Mouse (Mus musculus): ENCODE measurements around the gene Cacna2d3. TPM values are rescaled to one million over a fixed set of nuclear protein-coding genes. Genes with fewer than 3 reads are reported as not detected.

Gene Cacna2d3
- total RNA-seq, 2 experiments from 2014 or later = 112 to 115 TPM

DNA sequence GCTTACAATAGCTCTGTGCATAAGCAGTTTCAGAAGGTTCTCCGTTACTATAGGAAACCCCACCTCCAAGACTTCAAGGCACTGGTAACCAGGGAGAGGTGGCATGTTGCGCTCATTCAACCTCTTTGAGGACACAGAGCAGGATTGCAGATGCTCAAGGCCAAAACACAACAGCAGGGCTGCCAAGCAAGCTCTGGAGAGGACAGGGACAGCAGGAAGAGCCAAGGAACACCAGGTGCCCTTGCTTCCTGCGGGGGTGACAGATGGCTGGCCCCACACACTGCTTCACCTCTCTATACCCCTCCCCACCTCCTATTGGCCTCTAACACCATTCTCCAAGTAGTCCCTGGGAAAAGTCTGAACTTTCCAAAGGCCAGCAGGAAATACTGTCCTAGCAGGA, 9.0 kb downstream of the Cacna2d3 start:
- H3K27ac ChIP-seq = no peak overlapping the region
- intact Hi-C loops (cut with DNase I) = no loop called here
- no peak for TF ChIP-seq CTCF (IDR thresholded peaks at IDR 0.05)
- no peak for DNase-seq (ENCODE audit: extremely low spot score in 1 of 2, low spot score in 2 of 2)
- H3K4me3 ChIP-seq = no peak overlapping the region

DNA sequence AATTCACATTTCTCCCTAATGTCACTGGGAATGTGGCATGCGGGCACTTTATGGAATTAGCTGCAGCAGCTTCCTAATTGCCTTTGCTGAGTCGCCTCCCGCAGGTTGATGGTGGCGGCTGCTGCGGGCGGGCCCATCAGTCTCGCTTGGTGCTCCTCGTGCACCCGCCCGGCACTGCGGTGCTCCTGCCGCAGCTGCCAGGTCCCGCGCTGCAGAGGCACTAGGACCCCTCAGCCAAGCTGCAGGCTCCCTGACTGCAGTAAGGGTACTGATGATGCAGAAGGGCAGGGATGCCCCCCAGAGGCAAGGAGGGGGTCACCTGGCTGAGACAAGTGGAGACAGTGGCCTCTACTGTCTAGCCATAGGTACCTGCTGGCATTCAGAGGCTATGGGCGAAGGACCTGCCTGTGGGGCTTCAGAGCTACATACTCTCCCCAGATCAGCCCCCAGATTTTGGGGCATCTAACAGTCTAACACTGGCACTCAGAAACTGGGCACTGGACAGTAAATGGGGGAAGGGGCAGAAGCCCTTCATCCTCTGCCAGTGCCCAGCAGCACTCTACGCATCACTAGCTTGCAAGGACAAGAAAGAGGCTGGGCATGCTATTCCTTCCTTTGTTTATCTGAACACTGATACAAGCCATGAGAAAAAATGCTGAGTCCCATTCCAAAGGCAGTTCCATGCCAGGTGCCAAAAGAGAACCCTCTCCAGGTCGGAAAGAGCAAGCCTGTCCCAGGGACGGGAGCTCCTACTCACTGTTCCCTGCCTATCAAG, 13.9 kb downstream of the Cacna2d3 start:
- TF ChIP-seq CTCF (IDR thresholded peaks at IDR 0.05) = no peak
- no peak overlapping the region for H3K4me3 ChIP-seq
- H3K27ac ChIP-seq = no peak overlapping the region
- peak in 1 of 2 experiments; percentile 32 for DNase-seq (ENCODE audit: extremely low spot score in 1 of 2, low spot score in 2 of 2)
- intact Hi-C loops (cut with DNase I) = no loop called here

DNA sequence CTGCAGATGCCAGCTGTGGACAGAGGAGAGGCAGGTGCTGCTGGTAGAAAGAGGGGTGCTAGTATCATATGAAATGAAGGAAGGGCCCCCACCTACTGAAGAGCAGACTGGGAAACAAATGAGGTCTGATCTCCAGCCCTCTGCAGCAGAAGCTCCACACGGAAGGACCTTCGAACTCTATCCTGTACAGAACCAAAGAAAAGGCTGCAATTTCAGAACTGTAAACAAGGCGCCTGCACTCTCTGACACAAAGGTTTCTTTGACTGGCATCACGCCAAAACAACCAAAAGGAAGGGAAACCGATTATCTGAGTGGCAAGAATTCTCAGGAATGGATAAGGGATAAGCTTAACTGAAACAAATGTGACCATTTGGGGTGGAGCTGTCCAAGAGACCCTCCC, 18.9 kb downstream of the Cacna2d3 start:
- H3K27ac ChIP-seq = no peak overlapping the region
- intact Hi-C loops (cut with DNase I) = no loop called here
- no peak for TF ChIP-seq CTCF (IDR thresholded peaks at IDR 0.05)
- no peak overlapping the region for H3K4me3 ChIP-seq
- DNase-seq (ENCODE audit: extremely low spot score in 1 of 2, low spot score in 2 of 2) = no peak

DNA sequence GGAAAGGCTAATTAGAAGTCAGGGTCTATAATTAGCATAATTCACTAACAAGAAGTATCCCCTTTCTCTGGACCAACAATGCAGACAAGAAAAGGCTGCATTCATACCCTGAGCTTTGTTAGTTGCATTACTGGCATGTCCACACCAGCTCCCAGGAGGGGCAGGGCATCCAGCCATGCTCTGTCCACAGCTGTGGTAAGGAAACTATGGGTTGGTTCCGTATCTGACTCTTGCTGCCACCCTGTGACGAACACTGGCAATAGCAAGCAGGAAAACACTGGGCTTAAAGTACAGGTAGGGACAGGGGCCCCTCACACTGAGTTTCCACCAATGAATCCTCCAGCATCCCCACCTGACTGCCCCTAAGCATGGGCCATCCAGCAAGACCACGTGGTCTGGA, 25.5 kb downstream of the Cacna2d3 start:
- intact Hi-C loops (cut with DNase I) = loop anchor here (5.0 to 10.0 kb wide), 2 partner anchors 59 to 161 kb away; no protein-coding TSS in a partner anchor
- no peak overlapping the region for H3K27ac ChIP-seq
- H3K4me3 ChIP-seq = no peak overlapping the region
- peak; percentile 48 to 60 for DNase-seq (ENCODE audit: extremely low spot score in 1 of 2, low spot score in 2 of 2)
- peak; percentile 74 for TF ChIP-seq CTCF (IDR thresholded peaks at IDR 0.05)

DNA sequence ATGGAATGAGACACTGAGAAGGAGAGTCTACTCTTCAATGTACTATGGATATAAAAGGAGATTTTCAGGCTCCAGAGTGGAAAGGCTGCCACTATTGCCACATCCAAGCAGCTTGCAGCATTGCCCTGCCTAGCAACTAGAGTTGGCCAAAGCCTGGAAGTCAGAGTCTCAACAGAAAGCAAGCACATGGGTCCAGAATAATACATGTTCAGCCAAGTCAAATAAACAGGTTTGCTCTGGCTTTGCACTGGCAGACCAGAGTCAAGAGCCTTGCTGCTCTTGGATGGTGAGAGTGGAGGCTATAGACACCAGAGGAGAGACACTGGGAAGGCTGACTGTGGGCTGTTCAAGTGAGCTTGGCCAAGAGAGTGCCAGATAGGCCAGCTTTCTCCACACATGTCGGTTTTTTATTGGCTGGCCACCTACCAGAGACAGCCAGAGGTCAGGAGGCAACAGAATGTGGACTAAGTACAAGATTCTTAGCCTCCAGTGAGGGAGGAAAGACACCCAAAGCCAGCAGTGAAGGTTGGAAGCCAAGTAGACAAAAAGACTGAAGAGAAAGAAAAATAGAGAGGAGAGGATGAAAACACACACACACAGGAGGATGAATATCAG, 49.1 kb downstream of the Cacna2d3 start:
- no peak overlapping the region for H3K27ac ChIP-seq
- TF ChIP-seq CTCF (IDR thresholded peaks at IDR 0.05) = no peak
- no peak for DNase-seq (ENCODE audit: extremely low spot score in 1 of 2, low spot score in 2 of 2)
- intact Hi-C loops (cut with DNase I) = no loop called here
- H3K4me3 ChIP-seq = no peak overlapping the region

DNA sequence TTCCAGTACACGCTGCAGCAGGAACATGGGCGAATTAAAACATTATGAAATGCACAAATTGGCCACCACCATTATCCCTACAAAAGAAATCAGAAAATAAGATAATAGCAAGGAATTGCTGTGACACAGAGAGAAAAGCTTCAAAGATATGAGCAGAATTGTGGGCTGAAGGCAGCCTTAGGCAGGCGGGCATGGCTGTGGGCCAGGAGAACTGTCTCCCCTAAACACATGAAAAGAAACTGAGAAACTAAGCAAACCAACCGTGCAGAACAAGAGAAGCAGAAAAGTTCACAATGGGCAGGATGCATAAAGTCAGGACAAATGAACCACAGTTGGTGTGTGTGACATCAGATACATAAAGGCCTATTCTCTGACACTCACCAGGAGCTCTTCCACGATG, 51.8 kb downstream of the Cacna2d3 start:
- H3K27ac ChIP-seq = no peak overlapping the region
- TF ChIP-seq CTCF (IDR thresholded peaks at IDR 0.05) = no peak
- peak in 1 of 2 experiments; percentile 25 for DNase-seq (ENCODE audit: extremely low spot score in 1 of 2, low spot score in 2 of 2)
- intact Hi-C loops (cut with DNase I) = no loop called here
- H3K4me3 ChIP-seq = no peak overlapping the region

DNA sequence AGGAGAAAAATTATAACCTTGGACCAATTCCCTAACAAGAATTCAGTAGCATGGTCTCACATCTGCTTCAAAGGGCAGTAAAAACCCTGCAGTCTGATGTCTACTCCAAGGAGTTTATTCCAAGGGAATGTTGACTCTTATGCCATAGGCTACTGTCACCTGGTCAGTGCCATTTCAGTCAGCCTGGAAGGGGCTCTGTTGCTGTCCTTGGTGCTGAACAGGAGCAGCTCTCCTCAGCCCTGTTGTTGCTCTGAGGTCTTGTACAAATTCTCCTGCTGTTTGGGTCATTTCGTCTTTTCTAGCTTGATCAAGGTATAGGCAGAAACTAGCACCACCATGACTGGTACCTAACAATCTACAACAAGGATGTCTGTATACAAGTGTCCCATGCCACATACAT, 64.7 kb downstream of the Cacna2d3 start:
- no peak overlapping the region for H3K27ac ChIP-seq
- no peak overlapping the region for H3K4me3 ChIP-seq
- no peak for TF ChIP-seq CTCF (IDR thresholded peaks at IDR 0.05)
- intact Hi-C loops (cut with DNase I) = no loop called here
- no peak for DNase-seq (ENCODE audit: extremely low spot score in 1 of 2, low spot score in 2 of 2)

DNA sequence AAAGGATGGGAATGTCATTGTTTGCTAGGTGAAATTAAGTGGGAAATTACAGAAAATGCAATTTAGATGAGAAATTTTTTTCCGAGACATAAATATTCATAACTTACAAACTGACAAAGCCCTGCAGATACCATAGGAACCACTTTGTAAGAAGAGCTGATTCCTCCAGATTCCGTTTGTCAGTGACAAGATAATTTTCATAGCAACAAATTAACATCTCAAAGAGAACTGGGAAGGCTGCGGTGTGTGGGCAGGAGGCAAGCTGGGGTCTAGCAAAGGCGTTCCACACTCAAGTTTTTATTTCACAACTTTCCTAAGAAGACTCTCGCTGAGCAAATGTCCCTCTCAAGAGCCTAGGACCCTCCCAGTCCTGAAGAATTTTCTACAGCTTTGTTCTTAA, 71.1 kb downstream of the Cacna2d3 start:
- Histone ChIP-seq H3K4me3 (no peak overlapping the region), H3K27ac (no peak overlapping the region)
- no peak for TF ChIP-seq CTCF (IDR thresholded peaks at IDR 0.05)
- intact Hi-C loops (cut with DNase I) = no loop called here
- peak in 1 of 2 experiments; percentile 29 for DNase-seq (ENCODE audit: extremely low spot score in 1 of 2, low spot score in 2 of 2)

DNA sequence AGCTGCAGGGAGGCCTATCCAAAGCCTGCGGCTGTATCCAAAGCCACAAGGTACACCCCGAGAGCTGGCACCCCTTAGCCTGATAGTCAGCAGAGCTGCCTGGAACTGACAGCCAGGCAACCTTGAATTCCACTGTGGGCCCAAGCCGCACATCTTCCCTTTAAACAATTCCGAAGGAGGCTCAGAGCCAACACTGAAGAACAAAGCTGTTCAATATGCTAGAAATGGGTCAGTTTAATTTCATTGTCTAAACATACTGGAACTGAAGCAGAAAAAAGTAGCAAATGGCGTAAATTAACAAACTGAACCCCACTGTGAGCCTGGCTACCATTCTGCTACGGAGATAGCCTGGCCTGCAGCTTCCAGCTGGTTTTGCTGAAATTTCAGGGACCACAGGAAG, 72.9 kb downstream of the Cacna2d3 start:
- TF ChIP-seq CTCF (IDR thresholded peaks at IDR 0.05) = no peak
- no peak overlapping the region for H3K27ac ChIP-seq
- DNase-seq (ENCODE audit: extremely low spot score in 1 of 2, low spot score in 2 of 2) = no peak
- H3K4me3 ChIP-seq = no peak overlapping the region
- intact Hi-C loops (cut with DNase I) = no loop called here

DNA sequence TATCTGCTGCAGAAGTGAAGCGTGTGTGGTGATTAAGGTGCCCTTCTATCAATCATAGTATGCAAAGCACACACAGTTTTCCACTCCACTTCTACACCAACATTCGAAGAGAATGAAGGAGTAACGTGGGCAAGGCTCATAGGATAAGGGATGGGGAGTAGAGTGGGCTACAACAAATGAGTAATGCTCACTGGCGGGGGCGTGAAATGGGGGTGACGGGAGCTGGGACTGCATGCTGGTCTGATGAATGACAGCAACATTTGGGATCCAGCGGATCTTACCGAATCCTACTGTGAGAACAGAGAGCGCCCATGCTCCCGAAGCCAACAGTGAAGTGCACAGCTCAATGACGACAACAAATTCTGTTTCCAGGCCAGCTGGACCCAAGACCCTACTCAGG, 76.2 kb downstream of the Cacna2d3 start:
- intact Hi-C loops (cut with DNase I) = no loop called here
- Histone ChIP-seq H3K27ac (no peak overlapping the region), H3K4me3 (no peak overlapping the region)
- no peak for TF ChIP-seq CTCF (IDR thresholded peaks at IDR 0.05)
- DNase-seq (ENCODE audit: extremely low spot score in 1 of 2, low spot score in 2 of 2) = peak; percentile 24 to 34

DNA sequence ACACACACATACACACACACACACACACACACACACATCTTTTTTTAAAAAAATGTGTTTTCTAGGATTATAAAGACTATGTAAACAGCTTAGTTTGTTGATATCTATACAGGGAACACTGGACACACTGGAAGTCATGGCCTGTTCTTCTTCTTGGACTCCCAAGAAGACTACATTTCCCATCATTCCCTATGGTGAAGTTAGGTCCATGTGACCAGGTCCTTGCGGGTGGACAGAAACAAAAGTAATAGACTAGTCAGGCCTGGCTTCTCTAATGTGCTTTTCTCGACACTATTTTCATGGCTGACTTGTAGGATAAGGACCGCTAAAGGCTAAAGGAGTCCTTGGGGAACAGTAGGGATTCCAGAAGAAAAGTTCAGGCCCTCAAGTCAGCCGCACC, 78.4 kb downstream of the Cacna2d3 start:
- no peak for DNase-seq (ENCODE audit: extremely low spot score in 1 of 2, low spot score in 2 of 2)
- H3K4me3 ChIP-seq = no peak overlapping the region
- no peak for TF ChIP-seq CTCF (IDR thresholded peaks at IDR 0.05)
- intact Hi-C loops (cut with DNase I) = no loop called here
- H3K27ac ChIP-seq = no peak overlapping the region

DNA sequence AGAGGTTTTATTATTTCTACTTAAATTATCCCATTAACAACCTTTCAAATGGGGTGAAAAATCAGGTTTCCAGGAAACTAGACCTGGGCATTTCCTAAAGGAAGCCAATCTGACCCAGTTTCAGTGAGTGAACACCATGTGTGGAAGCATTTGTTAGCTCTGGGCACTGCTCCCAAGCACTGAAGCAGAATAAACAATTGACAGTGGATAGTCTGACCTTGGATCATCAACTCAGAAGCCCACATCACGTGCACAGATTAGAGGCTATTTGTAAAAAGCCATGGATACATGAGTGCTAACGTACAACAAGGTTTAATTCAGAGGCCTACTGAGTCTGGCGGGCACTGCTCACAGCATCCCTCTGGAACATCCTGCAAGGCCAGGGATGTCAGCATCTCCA, 82.4 kb downstream of the Cacna2d3 start:
- intact Hi-C loops (cut with DNase I) = loop anchor here (5.0 kb wide), 1 partner anchor 58 kb away; no protein-coding TSS in a partner anchor
- Histone ChIP-seq H3K4me3 (no peak overlapping the region), H3K27ac (no peak overlapping the region)
- DNase-seq (ENCODE audit: extremely low spot score in 1 of 2, low spot score in 2 of 2) = no peak
- TF ChIP-seq CTCF (IDR thresholded peaks at IDR 0.05) = no peak

DNA sequence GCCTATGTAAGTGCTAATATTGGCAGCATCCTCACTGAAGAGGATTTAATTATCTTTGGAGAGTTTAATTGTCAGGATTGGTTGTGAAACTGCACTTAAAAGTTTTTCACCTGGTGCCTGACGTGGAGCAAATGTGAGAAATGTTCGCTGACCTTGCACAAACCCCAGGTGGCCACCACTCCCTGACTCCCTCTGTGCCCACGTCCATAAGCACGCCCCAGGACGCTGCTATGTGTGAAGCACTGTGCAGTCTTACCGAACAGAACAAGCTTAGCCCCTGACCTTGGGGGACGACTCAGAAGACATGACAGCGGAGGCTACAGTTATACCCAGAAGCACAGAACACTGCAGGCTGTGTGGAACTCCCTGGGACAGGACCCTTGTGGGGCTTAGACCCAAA, 93.5 kb downstream of the Cacna2d3 start:
- H3K4me3 ChIP-seq = no peak overlapping the region
- intact Hi-C loops (cut with DNase I) = no loop called here
- H3K27ac ChIP-seq = no peak overlapping the region

More for the DNA sequence above, 93.5 kb downstream of the Cacna2d3 start:
- no peak for TF ChIP-seq CTCF (IDR thresholded peaks at IDR 0.05)
- no peak for DNase-seq (ENCODE audit: extremely low spot score in 1 of 2, low spot score in 2 of 2)
